Mouse (Mus musculus): ENCODE data around the gene Zfp768.

DNA sequence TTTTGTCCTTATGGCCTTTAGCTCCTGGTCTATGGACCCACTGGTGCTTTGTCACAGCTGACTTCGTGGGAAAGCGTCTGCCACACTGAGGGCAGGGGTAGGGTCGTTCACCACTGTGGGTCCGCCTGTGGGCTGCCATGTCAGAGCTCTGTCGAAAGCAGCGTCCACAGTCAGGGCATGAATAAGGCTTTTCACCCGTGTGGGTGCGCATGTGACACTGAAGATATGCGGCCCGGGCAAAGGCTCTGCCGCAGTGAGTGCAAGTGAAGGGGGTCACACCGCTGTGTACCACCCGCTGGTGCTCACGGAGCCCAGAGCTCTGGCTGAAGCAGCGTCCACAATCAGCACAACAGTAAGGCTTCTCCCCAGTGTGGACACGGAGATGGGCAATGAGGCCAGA is 46.1 kb upstream of the Zfp768 start:
- TF ChIP-seq CTCF (IDR thresholded peaks at IDR 0.05; ENCODE audit: borderline replicate concordance, insufficient read depth, low read length) = no peak
- TF ChIP-seq POLR2A (IDR thresholded peaks at IDR 0.05; ENCODE audit: low read depth, low read length) = no peak

Measured in embryonic fibroblast, embryonic 13.5 days (primary cell).